Mouse (Mus musculus): ENCODE data around the gene Gramd1a. TPM values are rescaled to one million over a fixed set of nuclear protein-coding genes. Genes with fewer than 3 reads are reported as not detected.

The Gramd1a gene
- 4.0 TPM for polyA plus RNA-seq (2014; fragmentation: Illumina TruSeq; extraction: RNeasy Lipid Tissue Mini Kit (QIAGEN cat#74804); ENCODE audit: low read depth, low replicate concordance)

GRCm38 (mm10) chr7:31155296-31156033 is at the start of gene Gramd1a:
TSS of gene Gramd1a (minus strand) at chr7:31155896.

GRCm38 (mm10) chr7:31126851-31127724 is 28.6 kb downstream of the Gramd1a start, which contains the start of gene Scn1b:
TSS of gene Scn1b (minus strand) at chr7:31127003.

GRCm38 (mm10) chr7:31115182-31115581 is 40.5 kb downstream of the Gramd1a start, which contains the start of gene Hpn:
TSS of gene Hpn (minus strand) at chr7:31115290.

Other genes with a start within 250 kb of the Gramd1a start
- gene Mag, start 241.0 kb downstream of the Gramd1a start, polyA plus RNA-seq (2014; fragmentation: Illumina TruSeq; extraction: RNeasy Lipid Tissue Mini Kit (QIAGEN cat#74804); ENCODE audit: low read depth, low replicate concordance) = 0.95 TPM
- not detected for gene Hamp2, start 231.2 kb downstream of the Gramd1a start, polyA plus RNA-seq (2014; fragmentation: Illumina TruSeq; extraction: RNeasy Lipid Tissue Mini Kit (QIAGEN cat#74804); ENCODE audit: low read depth, low replicate concordance)
- not detected for gene Hamp, start 211.9 kb downstream of the Gramd1a start, polyA plus RNA-seq (2014; fragmentation: Illumina TruSeq; extraction: RNeasy Lipid Tissue Mini Kit (QIAGEN cat#74804); ENCODE audit: low read depth, low replicate concordance)
- gene Usf2, start 199.1 kb downstream of the Gramd1a start, polyA plus RNA-seq (2014; fragmentation: Illumina TruSeq; extraction: RNeasy Lipid Tissue Mini Kit (QIAGEN cat#74804); ENCODE audit: low read depth, low replicate concordance) = 16.6 TPM
- gene Lsr, start 182.4 kb downstream of the Gramd1a start, polyA plus RNA-seq (2014; fragmentation: Illumina TruSeq; extraction: RNeasy Lipid Tissue Mini Kit (QIAGEN cat#74804); ENCODE audit: low read depth, low replicate concordance) = 0.92 TPM
- 177 TPM for gene Fam187b, start 182.1 kb downstream of the Gramd1a start, polyA plus RNA-seq (2014; fragmentation: Illumina TruSeq; extraction: RNeasy Lipid Tissue Mini Kit (QIAGEN cat#74804); ENCODE audit: low read depth, low replicate concordance)
- gene Fxyd5, start 113.4 kb downstream of the Gramd1a start, polyA plus RNA-seq (2014; fragmentation: Illumina TruSeq; extraction: RNeasy Lipid Tissue Mini Kit (QIAGEN cat#74804); ENCODE audit: low read depth, low replicate concordance) = 1.5 TPM
- gene Fxyd7, start 104.4 kb downstream of the Gramd1a start, polyA plus RNA-seq (2014; fragmentation: Illumina TruSeq; extraction: RNeasy Lipid Tissue Mini Kit (QIAGEN cat#74804); ENCODE audit: low read depth, low replicate concordance) = not detected
- 4.5 TPM for gene Fxyd1, start 98.7 kb downstream of the Gramd1a start, polyA plus RNA-seq (2014; fragmentation: Illumina TruSeq; extraction: RNeasy Lipid Tissue Mini Kit (QIAGEN cat#74804); ENCODE audit: low read depth, low replicate concordance)
- gene Lgi4, start 96.6 kb downstream of the Gramd1a start, polyA plus RNA-seq (2014; fragmentation: Illumina TruSeq; extraction: RNeasy Lipid Tissue Mini Kit (QIAGEN cat#74804); ENCODE audit: low read depth, low replicate concordance) = 0.70 TPM
- gene Fxyd3, start 79.2 kb downstream of the Gramd1a start, polyA plus RNA-seq (2014; fragmentation: Illumina TruSeq; extraction: RNeasy Lipid Tissue Mini Kit (QIAGEN cat#74804); ENCODE audit: low read depth, low replicate concordance) = not detected
- not detected for gene Hpn, start 40.6 kb downstream of the Gramd1a start, polyA plus RNA-seq (2014; fragmentation: Illumina TruSeq; extraction: RNeasy Lipid Tissue Mini Kit (QIAGEN cat#74804); ENCODE audit: low read depth, low replicate concordance)
- gene Scn1b, start 28.9 kb downstream of the Gramd1a start, polyA plus RNA-seq (2014; fragmentation: Illumina TruSeq; extraction: RNeasy Lipid Tissue Mini Kit (QIAGEN cat#74804); ENCODE audit: low read depth, low replicate concordance) = not detected
- gene Scgb2b2, start 134.6 kb upstream of the Gramd1a start, polyA plus RNA-seq (2014; fragmentation: Illumina TruSeq; extraction: RNeasy Lipid Tissue Mini Kit (QIAGEN cat#74804); ENCODE audit: low read depth, low replicate concordance) = not detected
- not detected for gene Scgb1b2, start 135.9 kb upstream of the Gramd1a start, polyA plus RNA-seq (2014; fragmentation: Illumina TruSeq; extraction: RNeasy Lipid Tissue Mini Kit (QIAGEN cat#74804); ENCODE audit: low read depth, low replicate concordance)
- gene Scgb2b3, start 206.2 kb upstream of the Gramd1a start, polyA plus RNA-seq (2014; fragmentation: Illumina TruSeq; extraction: RNeasy Lipid Tissue Mini Kit (QIAGEN cat#74804); ENCODE audit: low read depth, low replicate concordance) = not detected
- gene Scgb1b3, start 219.7 kb upstream of the Gramd1a start, polyA plus RNA-seq (2014; fragmentation: Illumina TruSeq; extraction: RNeasy Lipid Tissue Mini Kit (QIAGEN cat#74804); ENCODE audit: low read depth, low replicate concordance) = not detected

Data from testis, adult 10 weeks (tissue).